8 mouse cellular contexts compared by ENCODE assay signal in the genomic region with DNA sequence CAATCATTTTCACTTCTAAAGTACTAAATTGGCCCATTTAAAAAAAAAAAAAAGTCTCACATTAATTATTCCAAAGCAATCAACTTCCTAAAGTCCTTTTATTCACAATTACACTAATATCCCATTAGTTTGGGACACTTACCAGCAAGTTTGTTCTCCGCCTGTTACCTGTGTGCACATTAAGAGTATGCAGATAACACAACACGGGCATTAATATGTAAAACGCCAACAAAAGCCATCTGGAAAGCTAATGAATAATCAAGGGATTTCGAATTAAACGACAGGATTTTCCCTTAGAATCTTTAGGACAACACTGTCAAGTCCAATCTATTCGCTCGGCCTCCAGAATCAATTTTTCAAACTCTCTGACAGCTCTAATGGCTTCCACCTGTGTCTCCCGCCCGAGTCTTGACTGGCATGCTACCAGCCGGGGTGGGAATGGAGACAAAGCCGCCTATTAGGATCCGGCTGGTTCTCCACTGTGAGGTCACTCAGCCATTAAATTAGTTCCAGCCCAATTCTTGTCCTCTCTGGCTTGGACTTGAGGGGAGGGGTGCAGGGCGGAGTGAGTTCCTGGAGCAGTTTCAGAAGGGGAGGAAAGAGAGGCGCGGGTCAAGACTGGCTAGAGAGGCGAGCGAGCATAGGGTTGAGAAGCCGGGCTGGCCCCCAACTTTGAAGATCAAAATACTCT.
A peak's percentile ranks its signal among the peaks of the same experiment; 100 is the strongest.
DNase-seq lines count a peak whose midpoint lies in the region; ATAC-seq and TF ChIP-seq lines count a peak whose summit lies in the region.

No protein-coding gene starts in this region.

- no peaks in the 10 kb centered on the region for H3K36me3 ChIP-seq in hindbrain, postnatal 0 days (ENCODE audit: insufficient read depth, low read length)
- no peaks in the 10 kb centered on the region for H3K36me3 ChIP-seq in limb, embryonic 12.5 days

- no peaks in the 10 kb centered on the region for H3K4me1 ChIP-seq in hindbrain, postnatal 0 days (ENCODE audit: insufficient read depth, low read length)
- H3K4me1 ChIP-seq in limb, embryonic 12.5 days (replicated peaks): peaks cover 39% of the 10 kb centered on the region

- peak overlapping the region; percentile 39 for H3K4me2 ChIP-seq in hindbrain, postnatal 0 days (ENCODE audit: low read depth, low read length)
- H3K4me2 ChIP-seq in limb, embryonic 12.5 days: peak overlapping the region; percentile 33

- H3K9ac ChIP-seq in hindbrain, postnatal 0 days (replicated peaks; ENCODE audit: low read length): no peak overlapping the region
- H3K9ac ChIP-seq in limb, embryonic 12.5 days (replicated peaks): no peak overlapping the region

- DNase-seq in adipocyte (ENCODE audit: low spot score): peak; percentile 29
- DNase-seq in cerebellum, adult 9-11 months: peak; percentile 80
- DNase-seq in hindbrain, postnatal 0 days (ENCODE audit: low spot score): peak; percentile 90
- DNase-seq in skeletal muscle tissue, adult 2 months (ENCODE audit: low read depth, low spot score): peak; percentile 46
- no peak for DNase-seq in urinary bladder, postnatal 25 days (ENCODE audit: low spot score)

- no peak overlapping the region for H3K27ac ChIP-seq in hindbrain, postnatal 0 days
- no peak overlapping the region for H3K27ac ChIP-seq in limb, embryonic 12.5 days

- WGBS in hindbrain, postnatal 0 days: 15% methylated on average over 18 of the region's 18 CpGs
- WGBS in limb, embryonic 12.5 days: 15% methylated on average over 18 of the region's 18 CpGs

- TF ChIP-seq CTCF in hindbrain, postnatal 0 days (IDR thresholded peaks at IDR 0.05; ENCODE audit: low read depth): no peak

- peak; percentile 27 for ATAC-seq in frontal cortex, adult (ENCODE audit: low TSS enrichment)
- ATAC-seq in hindbrain, postnatal 0 days: peak; percentile 92
- peak; percentile 74 for ATAC-seq in limb, embryonic 12.5 days (ENCODE audit: insufficient number of reproducible peaks, insufficient read depth, low FRiP score, low TSS enrichment, low read depth)
- no peak for ATAC-seq in inflammation-experienced regulatory T-cells, adult 6 months

- peaks cover 3% of the 10 kb centered on the region; the same call in 1 of the 2 replicates for H3K27me3 ChIP-seq in hindbrain, postnatal 0 days (ENCODE audit: insufficient read depth, low read length)
- peaks cover 77% of the 10 kb centered on the region for H3K27me3 ChIP-seq in limb, embryonic 12.5 days

- no peak overlapping the region for H3K4me3 ChIP-seq in hindbrain, postnatal 0 days (ENCODE audit: low read length)
- H3K4me3 ChIP-seq in limb, embryonic 12.5 days (replicated peaks): no peak overlapping the region

- no peaks in the 10 kb centered on the region for H3K9me3 ChIP-seq in hindbrain, postnatal 0 days (ENCODE audit: low read length)
- no peaks in the 10 kb centered on the region for H3K9me3 ChIP-seq in limb, embryonic 12.5 days
